Mouse (Mus musculus): Measurements from ENCODE around the gene Ccdc175. TPM values are rescaled to one million over a fixed set of nuclear protein-coding genes. Genes with fewer than 3 reads are reported as not detected.

Ccdc175 gene
- total RNA-seq (2015), result not detected in 2 replicates
- not detected in 2 replicates for total RNA-seq (2017)

DNA sequence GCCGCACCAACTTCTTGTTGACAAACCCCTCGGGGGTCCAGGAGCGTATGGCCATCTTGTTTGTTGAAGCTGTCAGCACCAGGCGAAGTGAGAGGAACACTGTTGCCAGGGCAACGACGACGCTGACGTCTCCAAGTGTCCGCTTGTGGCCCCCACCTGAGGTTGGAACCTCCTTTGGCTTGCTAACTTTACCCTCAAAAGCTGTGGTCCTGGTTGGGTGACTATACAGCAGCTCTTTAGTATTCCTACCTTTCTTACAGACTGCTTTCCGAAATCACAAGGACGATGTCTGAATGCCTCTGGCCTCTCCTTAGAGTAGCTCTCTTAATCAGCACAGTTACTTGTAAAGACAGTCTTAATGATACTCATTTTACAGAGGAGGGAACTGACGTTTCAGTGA, at the start of gene Ccdc175:
Gene Ccdc175, minus strand, starts transcription at position 101 of the 400 bp plus-strand sequence.
- no peak for ATAC-seq (ENCODE audit: poor library complexity, severe bottlenecking)

DNA sequence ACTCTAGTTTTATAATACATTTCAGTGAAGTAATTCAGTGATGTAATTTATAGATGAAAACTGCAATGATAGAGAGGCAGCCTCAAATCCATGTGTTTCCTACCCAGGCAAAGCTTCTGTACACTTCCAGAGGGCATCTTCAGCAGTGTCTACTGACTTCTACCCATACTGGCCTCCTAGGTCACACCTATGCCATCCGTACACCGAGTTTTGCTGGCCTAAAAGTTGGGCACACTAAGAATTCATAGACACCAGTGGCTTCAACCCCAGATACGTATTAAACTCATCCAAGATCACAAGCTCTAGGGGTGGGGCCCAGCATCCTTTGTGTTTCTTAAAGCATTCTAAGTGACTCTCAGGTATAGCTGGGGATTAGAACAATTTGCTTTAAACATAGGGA, 49.3 kb upstream of the Ccdc175 start:
- no peak for ATAC-seq (ENCODE audit: poor library complexity, severe bottlenecking)

DNA sequence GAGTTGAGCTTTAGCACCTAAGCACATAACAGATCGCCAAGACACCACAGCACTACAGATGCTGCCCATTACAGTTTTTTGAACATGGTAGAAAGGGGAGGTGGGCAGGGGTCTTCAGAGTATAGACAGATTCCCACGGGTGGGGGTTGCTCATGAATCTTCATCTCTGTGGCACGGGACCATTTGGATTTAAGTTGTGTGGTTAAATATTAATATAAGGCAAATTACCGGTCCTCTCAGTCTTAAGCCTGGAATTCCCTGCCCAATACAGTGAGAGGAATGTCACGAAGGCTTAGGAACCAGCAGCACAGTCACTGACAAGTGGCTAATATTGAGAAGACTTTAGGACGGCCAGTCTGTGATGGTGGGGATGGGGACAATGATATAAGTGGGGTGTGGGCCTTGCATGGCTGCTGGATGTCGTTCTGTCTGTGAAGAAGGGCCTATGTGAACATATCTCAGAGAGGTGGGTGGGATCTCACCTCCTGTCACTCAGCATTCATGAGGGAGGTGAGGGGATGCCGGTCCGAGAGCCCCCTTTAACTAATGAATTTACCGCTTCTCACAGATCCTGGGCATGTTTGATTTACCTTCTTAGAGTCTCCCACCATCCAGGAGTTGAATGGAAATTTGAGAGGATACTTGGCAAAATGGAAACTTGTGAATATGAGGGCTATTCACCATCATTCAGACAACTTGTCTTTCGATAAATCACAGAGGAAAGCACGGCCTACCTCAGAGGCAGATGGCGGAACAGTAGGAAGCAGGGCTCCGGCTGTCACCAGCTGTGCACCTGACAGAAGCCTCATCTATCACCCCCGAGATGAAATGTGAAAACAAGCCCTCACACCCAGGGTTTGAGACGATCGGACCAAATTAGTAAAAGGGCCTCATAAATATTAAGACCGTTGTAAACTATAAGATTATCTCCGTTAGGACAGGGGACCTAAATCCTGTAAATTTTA, 48.3 kb upstream of the Ccdc175 start:
- no peak for ATAC-seq (ENCODE audit: poor library complexity, severe bottlenecking)

DNA sequence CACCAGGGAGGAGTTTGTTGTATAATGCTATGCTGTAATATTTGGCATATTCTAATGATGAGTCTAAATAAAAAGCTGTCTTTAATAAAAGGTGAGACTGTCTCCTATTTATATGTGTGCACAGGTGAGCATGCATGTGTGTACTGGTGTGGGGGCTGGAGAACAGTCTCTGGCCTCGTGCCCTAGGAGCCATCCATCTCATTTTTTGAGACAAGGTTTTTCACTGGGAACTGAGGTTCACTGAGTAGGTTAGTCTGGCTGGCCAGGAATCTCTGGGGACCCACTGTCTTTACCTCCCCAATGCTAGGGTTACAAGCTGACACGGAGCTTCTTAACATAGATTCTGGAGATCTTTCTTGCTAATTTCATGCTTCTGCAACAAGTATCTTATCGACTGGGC, 47.3 kb upstream of the Ccdc175 start:
- ATAC-seq (ENCODE audit: poor library complexity, severe bottlenecking), result no peak

DNA sequence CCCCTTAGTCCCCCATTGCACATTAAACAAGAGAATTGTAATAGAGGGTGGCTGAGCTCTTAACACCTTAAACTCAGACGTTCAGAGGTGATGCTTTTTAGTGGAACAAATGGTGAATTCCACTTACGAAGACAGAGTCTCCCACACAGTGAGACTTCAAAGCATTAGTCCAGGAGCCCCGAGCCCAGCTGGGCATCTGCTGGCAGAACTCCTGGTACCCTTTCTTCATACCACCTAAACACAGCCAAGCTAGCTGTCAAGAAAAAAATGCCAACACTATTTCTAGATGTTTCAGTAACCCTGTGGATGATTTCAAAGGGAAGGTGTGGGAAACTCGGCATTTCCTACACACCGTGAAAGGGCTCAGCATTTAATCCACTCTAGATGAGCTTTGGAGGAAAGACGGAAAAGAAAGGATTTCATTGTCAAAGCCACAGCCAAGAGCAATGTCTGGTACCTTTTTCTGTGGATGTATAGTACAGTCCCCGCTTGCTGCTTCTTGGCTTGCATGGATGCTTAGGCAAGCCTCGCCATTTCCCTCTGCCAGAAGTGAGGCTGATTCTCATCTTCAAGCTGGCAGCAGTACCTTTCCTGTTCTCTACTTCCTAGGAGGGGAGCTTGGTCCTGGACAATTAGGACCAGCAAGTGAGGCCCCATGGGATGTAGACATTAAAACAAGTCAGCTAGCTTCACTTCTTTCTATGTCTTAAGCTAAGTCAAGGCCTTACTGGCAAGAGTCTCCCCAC, 44.8 kb upstream of the Ccdc175 start:
- ATAC-seq (ENCODE audit: poor library complexity, severe bottlenecking), result no peak

DNA sequence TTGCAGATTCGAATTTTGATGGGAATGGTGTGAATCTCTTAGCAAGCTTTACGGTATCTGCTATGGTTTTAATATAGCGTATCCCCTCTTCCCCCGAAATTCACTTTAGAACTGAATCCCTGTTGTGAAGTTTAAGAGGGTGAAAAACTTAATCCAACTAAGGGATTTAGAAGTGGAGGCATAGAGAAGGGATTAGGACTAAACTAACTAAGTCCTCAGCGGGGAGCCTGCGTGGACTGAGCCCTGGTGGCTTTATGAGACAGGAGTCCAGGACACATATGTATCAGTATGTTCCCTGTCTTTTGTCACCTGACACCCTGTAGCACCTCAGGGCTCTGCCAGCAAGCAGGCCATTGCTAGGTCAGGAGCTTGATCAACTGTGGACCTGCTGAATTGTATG, 42.9 kb upstream of the Ccdc175 start:
- no peak for ATAC-seq (ENCODE audit: poor library complexity, severe bottlenecking)

DNA sequence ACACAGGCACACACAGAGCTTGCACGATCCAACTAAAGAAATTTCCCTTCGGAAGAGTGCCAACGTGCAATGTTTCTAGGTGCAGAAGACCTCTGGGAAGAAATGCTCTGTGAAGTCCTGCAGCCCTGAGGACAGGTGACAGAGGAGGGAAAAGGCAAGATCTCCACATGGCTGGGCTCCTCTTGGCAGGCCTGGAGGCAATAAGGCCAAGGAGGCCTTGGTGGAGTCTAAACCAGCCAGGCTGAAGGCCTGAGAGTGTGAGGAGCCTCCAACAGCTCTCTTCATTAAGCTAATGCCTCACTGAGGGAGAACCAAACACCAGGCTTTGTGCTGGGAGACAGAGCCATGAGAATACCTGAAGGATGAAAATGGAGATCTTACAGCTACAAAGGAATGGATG, 40.5 kb upstream of the Ccdc175 start:
- ATAC-seq (ENCODE audit: poor library complexity, severe bottlenecking), result no peak

DNA sequence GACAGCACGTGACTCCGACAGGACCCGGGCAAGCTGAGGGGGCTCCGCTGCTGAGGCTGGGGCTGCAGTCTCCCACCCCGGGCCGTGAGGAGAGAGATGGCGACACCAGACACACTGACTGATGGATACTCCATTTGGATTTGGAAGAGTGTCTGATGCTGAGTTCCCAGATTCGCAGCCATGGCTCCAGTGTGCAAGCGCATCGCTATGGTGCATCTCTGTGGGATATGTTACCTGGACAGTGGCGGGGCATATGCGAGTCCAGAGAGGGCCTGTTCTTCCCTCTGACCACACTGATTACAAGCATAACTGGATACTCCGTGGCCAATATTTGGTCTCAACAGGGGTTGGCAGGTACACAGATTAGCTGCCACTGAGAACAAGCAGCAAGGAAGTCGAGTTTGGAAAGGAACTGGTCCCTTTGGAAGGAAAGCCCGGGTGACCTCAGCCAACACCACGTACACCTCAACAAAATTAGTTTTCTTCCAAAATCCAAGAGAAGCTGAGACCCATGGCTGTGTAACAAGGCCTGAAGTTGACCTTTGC, 38.8 kb upstream of the Ccdc175 start:
- ATAC-seq (ENCODE audit: poor library complexity, severe bottlenecking), result no peak

DNA sequence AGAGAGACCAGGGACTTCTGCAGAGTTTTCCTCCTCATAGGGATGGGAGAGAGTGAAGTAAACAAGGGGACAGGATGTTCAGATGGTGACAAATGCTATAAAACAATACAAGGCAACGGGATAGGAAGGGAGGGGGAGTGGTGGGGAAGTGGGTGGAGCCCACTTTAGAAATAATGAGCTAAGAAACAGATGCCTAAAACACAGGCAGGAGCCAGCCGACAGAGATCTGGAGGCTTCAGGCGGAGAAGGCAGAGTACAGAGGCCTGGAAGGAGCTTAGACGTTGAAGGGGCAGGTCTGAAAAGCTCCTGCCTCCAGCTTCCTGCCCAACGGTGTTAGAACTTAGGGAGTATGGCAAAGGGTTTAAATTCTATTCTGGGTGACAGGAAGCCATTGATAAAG, 28.7 kb upstream of the Ccdc175 start:
- ATAC-seq (ENCODE audit: poor library complexity, severe bottlenecking), result no peak

DNA sequence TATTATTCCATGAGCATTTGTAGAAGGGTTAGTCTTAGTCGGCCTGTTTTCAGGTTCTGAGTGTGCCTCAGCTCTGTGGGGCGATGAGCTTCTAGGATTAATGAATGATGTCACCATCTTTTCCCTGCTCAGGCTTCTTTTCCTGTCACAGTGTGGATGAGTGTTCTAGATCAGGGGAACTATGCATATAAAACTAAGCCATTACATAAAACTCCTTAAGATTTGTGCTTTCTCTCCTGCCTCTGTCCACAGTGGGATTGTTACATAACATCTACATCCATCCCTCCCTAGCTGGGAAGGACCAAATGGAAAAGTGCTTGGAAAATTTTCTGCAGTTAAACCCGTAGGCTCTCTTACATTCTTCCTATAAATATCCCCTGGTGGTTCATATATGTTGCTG, 16.0 kb upstream of the Ccdc175 start:
- no peak for ATAC-seq (ENCODE audit: poor library complexity, severe bottlenecking)

DNA sequence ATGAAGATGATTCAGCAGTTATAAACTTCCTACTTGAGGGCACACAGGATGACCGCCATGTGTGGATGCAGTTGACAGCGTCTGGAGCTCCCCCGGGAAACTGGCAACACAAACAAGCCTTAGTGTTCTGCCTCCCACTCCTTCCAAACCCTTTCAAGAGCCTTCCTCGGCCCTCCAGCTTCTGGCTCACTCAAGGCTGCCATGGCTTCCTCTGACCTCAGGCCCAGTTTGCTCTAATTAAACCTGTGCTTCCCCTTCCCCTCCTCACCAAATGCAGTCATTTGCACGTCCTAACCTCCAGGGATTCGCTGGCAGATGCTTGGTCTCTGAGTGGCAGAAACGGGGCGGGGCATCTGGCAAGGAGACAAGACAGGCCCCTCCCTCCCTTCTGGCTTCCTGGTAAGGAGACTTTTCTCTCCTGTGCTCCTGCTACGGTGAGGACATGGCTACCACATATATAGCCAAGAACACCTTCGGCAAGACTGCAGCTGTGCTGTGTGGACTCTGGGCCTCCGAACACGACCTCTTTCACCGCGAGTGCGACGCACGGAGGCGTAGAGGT, 13.2 kb upstream of the Ccdc175 start:
- no peak for ATAC-seq (ENCODE audit: poor library complexity, severe bottlenecking)

DNA sequence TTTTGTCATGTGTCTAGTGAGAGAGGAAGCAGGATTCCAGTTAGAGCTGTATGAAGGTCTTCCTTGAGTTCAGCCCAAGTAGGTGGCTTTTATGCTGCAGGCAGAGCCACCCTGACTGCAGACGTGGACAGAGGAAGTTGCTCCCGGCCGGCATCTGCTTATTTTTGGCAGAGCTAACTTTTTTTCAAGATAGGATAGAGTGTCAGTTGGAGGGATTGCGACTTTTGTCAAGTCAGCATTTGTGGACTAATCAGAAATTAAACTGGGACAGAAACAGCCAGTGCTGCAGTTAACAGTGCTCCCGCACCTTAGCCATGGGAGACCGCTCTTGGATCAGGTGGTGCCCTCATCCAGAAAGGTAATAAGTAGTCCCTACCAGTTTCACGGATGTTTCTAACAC, 12.6 kb upstream of the Ccdc175 start:
- no peak for ATAC-seq (ENCODE audit: poor library complexity, severe bottlenecking)

DNA sequence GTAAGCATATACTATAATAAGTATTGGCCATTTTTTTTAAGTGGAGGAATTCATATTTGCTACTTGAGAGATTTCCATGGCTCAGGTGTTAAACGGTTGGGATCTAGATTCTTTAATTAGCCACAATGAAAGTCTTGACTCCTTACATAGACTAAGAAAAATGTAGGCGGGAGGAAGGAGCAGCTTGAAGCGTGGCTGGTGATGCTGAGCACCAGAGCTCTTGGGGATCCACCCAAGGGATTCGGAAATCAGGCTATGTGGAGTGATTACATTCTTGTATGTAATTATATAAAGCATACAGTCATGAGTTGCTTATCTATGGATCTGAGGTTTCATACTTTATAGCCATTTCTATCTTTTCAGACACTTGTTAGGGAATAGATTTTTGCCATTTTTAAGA, 5.3 kb downstream of the Ccdc175 start:
- no peak for ATAC-seq (ENCODE audit: poor library complexity, severe bottlenecking)

DNA sequence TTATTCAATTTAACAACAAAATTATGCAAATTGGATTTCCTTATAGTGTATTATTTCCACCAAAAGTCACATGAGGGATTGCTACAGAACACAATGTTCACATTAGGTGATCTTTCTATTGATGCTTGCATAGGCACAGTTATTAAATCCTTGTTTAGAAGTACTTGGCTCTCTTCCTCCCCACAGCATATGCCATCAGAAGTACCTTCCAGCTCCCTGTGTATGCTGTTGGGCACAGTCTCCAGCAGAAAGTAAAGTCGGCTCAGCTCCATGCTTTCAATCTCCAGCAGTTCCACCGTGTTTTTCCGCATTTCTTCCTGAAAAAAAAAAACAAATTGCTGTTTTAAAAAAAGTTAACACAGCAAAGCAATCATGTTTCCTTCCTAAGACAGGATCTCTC, 6.5 kb downstream of the Ccdc175 start:
- no peak for ATAC-seq (ENCODE audit: poor library complexity, severe bottlenecking)

DNA sequence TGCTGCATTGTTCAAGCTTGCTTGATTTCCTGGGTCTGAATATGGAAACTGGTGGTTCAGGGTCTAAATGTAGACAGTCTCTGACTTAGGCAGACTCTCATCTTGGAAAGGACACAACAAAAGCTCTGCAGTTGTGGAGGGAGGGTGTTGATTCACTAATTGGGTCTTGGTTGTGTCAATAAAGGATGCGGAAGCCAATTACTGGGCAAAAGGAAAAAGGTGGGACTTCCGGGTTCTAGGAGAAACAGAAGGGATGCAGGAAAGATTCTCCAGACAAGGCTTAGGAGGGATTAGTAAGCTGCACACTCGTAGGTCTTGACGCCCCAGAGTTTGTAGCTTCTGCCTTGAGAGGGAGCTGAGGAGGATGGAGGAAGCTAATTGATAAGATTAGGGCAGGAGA, 26.4 kb downstream of the Ccdc175 start:
- no peak for ATAC-seq (ENCODE audit: poor library complexity, severe bottlenecking)

DNA sequence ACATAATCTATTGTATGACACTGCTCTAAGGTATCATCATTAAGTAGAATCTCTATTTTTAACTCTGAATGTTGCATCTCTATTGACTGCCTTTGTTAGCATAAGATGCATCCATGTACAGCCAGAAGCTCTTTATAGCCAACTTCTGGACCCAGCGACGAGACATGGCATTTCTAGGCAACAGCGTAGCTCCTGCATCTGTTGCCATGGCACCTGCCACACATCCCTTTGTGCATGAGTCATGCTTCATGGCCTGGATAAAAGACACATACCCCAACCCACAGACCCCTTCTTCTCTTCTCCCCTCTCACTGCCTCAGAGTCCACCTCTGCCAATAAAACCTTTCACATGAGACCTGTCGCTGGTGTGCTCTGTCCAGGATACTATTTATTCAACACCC, 34.0 kb downstream of the Ccdc175 start:
- ATAC-seq (ENCODE audit: poor library complexity, severe bottlenecking), result no peak

DNA sequence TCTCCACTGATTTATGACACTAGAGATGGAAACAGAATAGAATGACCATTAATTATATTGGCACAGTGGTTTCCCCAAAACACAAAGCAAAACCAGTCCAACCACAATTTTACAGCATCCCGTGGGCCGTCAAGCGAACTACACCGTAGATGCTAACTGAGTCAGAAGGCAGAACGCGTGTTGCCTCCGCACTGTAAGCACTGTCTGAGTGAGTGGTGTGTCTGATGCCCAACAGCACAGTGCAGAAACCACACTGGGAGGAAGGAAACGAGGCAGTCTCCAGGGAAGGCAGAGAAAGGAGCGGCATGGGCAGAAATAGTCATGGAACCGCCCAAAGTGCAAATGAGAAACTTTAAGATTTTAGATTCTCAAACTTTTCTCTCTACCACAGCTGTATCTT, 55.6 kb downstream of the Ccdc175 start:
- ATAC-seq (ENCODE audit: poor library complexity, severe bottlenecking), result no peak

DNA sequence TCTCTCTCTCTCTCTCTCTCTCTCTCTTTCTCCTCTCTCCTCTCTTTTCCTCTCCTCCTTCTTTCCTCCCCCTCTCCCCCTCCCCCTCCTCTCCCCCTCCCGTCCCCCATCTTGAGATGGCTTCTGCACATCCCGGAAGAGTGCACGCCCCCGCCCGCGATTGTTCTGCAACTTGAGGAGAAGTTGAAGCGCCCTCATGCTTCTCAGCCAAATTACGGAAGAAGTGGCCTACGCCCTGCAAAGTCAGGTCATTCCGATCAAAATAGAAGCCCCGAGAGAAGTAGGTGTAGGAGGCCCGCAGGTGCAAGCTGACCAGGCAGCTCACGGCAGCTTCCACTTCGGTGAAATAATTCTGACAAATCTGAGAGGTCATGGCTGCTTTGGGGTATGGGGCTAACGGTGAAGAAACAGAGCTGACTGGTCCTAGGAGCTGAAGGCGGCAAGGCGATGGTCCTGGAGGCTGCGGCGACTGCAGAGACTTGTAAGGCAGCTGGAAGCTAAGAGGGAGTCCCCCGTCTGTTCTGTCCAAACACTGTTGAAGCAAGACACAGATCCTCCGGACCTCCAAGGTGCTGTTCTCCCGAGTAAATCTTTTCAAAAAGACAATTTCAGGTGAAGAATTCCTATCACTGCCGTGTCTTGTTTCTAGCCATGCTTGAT, 69.0 kb downstream of the Ccdc175 start:
- ATAC-seq (ENCODE audit: poor library complexity, severe bottlenecking), result no peak

DNA sequence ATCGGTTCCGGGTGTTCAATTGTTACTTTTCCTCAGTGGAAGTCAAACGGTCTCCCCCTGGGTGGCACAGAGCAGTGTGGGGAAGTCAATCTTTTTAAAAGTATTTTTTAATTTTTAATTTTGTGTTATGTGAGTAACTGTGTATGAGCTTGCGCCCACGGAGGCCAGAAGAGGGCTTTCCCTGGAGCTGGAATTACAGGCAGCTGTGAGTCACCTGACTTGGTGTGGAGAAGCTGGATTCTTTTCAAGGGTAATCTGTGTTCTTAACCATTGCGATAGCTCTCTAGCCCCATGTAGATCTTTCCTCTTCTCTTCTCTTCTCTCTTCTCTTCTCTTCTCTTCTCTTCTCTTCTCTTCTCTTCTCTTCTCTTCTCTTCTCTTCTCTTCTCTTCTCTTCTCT, 69.7 kb downstream of the Ccdc175 start:
- ATAC-seq (ENCODE audit: poor library complexity, severe bottlenecking), result no peak

DNA sequence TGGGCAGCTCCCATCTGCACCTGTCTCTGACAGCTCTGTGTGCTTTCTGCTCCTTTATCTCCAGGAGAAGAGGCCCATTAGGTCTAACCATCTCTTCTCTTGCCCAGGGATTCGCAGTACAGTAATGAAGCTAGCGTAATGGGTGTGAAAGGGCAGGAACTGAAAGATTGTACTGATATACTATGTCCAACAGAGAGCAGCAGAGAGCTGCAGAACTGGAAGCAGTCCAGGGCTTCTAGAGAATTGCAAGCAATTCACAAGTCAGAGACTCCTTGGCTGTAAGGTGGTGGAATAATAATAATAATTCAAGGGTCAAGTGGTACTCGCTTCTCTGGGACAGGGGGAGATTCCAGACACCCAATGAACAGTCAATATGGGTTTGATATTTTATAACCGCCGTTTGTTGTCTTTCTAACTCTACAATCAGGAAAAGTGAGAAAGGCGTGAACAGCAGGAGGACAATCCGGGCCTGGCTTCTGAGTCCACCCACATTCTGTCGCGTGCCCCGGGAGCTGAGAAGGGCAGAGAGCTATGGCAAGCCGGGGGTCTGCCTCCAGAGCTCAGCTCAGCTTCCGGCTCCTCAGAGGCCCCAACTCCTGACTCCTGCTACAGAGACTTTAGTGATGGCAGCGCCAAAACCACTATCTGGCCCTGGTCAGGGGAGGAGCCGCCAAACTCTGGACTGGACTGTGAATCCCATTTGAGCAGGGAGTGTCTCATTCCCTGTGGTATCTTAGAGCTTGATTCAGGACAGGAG, 80.1 kb downstream of the Ccdc175 start:
- peak; percentile 92 for ATAC-seq (ENCODE audit: poor library complexity, severe bottlenecking)
